Mouse (Mus musculus) adrenal gland, adult 18-20 months (tissue): ENCODE measurements around the gene Ccdc85c. TPM values are rescaled to one million over a fixed set of nuclear protein-coding genes. Genes with fewer than 3 reads are reported as not detected.

ENCODE experiments used
- DNase-seq, 2 experiments: peaks; one replicate each; pipeline ENCODE4 v3.0.0; 2021 to 2022; ENCODE audit warnings: low spot score in 2 of 2
- total RNA-seq, 2 experiments: library from RNA; stranded (reverse); gene quantifications; 1 replicate in 1 of 2; 2 replicates in 1 of 2; pipeline ENCODE4 v1.2.3; 2021

Gene Ccdc85c
- total RNA-seq, 2 experiments from 2014 or later: 21.3 to 22.9 TPM

GRCm38 (mm10) chr12:108241626-108242025, 33.6 kb downstream of the Ccdc85c start:
- DNase-seq: no peak

GRCm38 (mm10) chr12:108240953-108241588, 34.2 kb downstream of the Ccdc85c start:
- no peak for DNase-seq

DNA sequence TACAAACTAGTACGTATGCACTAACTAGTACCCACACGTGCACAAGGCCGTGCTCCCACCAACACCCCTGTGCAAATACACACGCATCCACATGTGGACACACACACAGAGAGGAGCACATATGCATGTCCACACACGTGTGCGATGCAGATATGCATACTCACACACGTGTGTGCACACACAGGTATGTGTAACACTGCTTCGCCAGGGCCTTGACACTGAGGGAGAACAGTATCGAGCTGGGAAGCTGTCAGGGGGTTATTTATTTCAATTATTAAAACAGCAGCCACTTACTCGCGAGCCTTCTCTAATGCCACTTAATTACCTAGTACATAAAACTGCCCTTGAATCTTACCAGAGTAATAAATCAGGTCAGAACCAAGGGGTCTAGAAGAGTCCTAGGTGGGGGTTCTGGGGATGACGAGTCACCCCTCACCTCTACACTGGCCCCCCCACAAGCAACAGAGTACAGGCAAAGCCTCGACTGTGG, 34.8 kb downstream of the Ccdc85c start:
- DNase-seq: no peak

GRCm38 (mm10) chr12:108239441-108239840, 35.8 kb downstream of the Ccdc85c start:
- no peak for DNase-seq

DNA sequence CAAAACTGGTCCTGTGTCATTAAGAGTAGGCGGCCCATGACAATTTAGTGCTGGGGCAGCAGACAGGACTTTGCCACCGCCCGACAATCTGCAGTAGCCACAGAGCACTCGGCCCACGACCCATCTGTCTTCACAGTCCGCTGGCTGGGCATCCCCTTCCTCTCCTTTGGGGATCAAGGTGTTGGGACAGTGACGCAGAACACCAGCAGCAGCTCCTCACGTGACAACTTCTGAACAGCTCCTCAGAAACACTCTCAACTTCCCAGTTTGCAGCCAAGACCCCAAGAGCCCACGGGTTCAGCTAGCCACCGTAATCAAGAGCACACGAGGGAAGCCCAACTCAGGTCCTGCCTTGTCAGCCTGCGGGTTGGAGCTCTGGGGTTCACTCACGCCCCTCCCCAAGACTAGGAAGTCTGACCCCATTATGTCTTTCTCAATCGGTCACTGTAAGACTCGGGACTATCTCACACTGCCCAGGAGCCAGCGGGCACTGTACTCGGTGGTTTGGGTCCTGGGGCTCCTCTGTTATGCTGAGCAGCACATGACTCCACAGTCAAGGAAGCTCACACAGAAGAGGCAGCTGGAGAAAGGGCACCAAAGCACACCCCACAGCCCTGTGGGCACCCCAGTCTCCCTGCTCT, 36.7 kb downstream of the Ccdc85c start:
- no peak for DNase-seq

- DNase-seq: no peak
Measured at GRCm38 (mm10) chr12:108237300-108238006, 37.8 kb downstream of the Ccdc85c start.

DNA sequence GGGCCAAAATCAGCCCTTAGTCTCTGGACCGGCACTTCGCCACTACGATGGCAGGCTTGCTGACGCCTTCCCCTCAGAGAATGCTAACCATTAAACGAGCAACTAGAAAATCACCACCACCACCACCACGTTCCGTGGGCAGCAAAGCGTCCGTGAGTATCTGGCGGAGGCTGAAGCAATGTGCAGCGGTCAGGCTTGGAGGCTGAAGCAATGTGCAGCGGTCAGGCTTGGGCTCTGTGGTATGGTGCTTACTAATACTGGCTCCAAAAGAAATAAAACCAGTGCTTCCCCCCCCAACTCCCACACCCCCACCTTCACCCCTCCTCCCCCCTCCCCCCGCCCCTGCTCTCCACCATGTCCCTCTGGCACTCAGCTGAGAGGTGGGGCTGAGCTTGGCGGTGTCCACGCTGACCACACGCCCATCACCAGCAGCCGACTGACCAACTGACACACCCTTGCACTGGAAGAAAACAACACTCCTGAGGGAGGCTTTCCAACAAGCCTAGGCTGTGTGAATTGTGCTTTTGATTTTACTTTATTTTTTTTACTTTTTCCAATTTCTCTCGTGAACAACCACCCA, 39.2 kb downstream of the Ccdc85c start:
- DNase-seq: no peak

DNA sequence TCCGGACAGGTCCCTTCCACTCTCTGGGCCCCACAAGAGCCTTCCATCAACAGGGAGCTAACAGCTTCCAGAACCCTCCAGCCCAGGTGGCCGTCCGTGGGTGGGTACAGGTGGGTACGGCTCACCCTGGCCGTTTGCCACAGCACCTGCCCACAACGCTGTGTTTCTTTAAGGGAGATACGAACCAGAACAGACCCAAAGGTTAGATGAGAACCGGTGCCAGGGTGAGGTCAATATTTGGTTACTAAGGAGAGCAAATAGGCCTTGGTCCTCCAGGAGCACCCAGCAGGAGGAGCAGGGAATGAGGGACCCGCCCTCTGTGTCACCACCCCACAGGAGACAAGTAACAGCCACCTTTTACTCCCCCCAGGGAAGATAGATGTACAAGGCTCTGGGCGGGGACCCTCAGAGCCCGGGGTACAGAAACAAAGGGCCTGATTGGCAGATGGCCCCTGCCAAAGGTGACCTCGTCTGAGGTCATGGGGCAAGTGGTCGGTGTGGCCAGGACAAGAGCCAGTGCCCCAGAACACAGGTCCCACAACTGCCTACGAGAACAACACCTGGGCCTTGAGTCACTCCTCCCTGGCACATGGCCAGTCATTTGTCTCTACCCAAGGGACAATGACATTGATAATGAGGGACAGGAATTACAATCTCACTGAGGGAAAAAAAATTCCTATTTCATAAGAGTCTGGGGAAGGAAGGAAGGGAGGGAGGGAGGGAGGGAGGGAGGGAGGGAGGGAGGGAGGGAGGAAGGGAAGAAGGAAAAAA, 40.2 kb downstream of the Ccdc85c start:
- DNase-seq: no peak

DNA sequence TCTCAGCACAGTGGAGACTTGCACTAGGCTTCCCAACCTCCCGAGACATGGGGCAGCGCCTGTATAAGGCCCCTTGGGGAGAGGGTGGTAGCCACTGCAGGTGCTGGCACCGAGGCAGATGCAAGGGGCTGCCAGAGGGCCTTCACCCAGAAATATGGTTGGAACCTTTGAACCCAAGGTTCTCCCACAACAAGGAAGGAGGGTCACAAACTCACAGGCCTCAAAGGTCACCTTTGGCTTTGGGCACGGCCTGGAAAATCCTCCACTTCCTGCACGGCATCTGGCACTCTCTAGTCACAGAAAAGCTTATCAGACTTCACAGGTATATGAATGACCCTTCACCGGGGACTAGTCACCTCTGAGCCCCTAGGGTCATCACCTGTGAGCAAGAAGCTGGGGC, 41.5 kb downstream of the Ccdc85c start:
- no peak for DNase-seq

DNA sequence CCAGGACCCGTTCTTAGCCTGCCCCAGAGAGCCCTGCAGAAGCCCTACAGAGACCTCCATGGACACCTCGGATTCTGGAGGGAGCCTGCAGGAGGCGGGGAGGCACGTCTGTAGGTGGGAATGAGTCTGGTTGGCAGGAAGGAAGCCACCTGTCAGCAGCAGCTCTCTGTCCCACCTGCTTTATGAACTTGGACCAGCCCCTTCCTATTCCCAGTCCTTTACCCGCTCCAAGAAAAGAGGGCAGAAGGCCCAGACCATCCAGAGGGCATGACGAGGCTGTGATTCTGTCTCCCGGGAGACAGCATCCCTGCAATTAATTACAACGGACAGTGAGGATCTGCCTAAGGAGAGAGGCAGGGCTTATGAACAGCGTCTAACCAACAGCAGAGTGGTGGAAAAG, 43.3 kb downstream of the Ccdc85c start:
- DNase-seq: no peak

- peak in 1 of 2 experiments; percentile 61 for DNase-seq
Measured at GRCm38 (mm10) chr12:108230821-108231794, 44.1 kb downstream of the Ccdc85c start.

DNA sequence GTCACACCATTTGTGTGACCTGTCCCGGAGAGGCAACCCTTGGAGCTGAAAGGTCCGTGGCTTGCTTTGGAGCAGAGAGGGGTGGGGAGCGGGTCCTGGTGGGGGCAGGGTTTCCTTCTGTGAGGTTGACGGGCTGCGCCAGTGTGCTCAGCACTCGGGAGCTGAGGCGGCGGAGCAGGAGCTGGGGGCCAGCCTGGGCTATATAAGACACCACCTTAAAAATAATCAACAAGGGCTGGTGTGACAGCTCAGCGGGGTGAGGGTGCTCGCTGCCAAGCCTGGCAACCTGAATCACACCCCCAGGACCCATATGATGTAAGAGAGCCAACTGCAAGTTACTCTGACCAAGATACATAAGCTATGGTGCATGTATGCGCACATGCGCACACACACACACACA, 45.1 kb downstream of the Ccdc85c start:
- no peak for DNase-seq

DNA sequence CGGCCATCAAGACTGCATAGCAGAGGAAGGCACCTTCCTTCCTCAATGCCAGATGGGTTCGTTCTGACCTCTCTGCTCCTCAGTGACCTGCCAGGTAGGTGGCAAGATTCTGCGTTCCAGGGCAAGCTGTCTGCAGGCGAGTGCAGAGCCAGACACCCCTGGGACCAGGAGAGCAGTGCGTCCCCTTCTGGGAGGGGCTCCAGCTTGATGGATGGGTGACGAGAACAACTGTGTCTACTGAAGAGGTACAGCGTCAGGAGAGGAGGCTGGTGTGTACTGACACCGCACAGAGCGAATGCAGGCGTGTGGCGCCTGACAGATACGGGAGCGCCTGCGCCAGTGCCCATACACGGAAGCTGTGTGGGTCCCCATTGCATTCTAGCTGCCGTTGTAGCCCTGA, 47.7 kb downstream of the Ccdc85c start:
- no peak for DNase-seq

DNA sequence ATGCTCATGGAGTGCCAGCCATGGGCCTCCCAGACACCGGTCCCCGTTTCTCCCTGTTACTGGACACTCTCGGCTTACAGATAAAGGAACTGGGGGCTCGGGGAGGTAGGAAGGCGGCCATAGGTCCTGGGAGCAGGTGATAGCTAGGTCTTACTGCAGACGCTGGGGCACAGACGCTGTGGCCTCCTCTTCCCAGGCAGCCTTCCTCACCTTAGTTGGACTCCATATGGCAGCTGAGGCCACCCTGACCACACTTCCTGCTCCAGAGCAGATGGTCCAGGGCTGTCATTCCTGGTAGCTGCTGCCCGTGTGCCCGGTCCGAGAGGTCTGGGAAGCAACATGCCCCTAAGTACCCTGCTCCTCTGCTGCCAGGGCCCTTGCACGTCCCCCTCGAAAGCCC, 48.3 kb downstream of the Ccdc85c start:
- DNase-seq: no peak

DNA sequence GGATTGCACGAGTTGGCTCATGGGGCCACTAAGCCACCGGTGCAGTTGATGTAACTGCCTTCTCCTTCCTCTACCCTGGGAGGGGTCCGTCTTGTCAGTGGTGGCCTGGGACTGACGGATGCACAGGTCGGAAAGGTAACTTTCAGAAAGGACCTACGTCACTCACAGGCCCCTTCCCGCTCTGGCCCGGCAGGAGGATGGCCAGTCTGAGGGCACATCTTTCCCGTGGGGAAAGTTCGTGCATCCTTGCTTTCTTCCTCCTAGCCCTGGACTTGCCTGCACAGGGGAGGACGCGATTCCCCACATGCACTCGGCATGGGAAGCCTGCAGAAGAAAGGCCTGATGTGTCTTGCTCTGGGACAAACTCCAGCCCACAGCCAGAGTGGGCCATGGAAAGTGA, 49.0 kb downstream of the Ccdc85c start:
- DNase-seq: no peak

DNA sequence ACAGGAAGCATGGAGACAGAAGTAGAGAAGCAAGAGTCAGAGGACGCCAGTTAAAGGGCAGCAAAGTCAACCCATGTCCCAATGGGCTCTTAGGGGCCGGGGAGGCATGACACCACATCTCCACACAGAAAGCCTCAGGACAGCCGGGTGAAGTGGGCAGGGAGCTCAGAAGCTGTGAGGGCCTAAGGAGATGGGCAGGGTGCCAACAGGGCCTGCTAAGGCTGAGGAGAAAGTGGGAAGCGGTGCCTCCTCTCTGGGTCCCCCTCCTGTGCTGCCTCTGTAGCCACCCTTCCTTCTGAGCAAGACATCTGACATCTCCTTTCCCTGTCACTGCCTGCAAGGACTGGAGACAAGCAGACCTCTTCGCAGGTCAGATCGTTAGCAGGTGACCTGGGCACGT, 49.4 kb downstream of the Ccdc85c start:
- DNase-seq: no peak

DNA sequence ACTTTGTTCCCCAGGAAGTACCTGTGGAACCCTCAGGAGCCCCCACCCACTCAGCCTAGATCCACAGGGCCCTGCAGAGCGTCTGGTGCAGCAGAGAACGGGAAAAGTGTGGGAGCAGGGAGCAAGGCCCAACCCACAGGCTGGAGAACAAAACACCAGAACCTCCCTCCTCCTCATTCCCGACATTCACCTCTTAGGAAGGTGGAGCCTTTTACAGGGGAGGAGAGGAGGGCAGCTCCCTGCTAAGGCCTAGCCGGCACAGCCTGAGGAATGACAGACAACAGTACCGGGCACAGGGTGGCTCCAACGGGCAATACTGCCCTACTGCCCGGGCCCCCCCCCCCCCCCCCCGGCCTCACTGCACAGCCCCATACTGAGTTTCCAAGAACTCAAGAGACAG, 51.9 kb downstream of the Ccdc85c start:
- DNase-seq: no peak

GRCm38 (mm10) chr12:108221712-108222111, 53.5 kb downstream of the Ccdc85c start:
- DNase-seq: no peak

- no peak for DNase-seq
Measured at GRCm38 (mm10) chr12:108221206-108221605, 54.0 kb downstream of the Ccdc85c start.

- DNase-seq: no peak
Measured at GRCm38 (mm10) chr12:108220621-108221020, 54.6 kb downstream of the Ccdc85c start.
